Mouse (Mus musculus) intestine, embryonic 14.5 days (tissue): ENCODE measurements around the gene Sirt7. TPM values are rescaled to one million over a fixed set of nuclear protein-coding genes. Genes with fewer than 3 reads are reported as not detected.
A peak's percentile ranks its signal among the peaks of the same experiment; 100 is the strongest.
"Not testable (repeated sequence)": the region's sequence is repeated elsewhere in the genome, so short reads cannot be mapped to it uniquely, and the experiment has no call there.

Experiments
- ATAC-seq: fragments of 200-750 bp; cut with Nextera tagmentation; replicated peaks from 2 replicates; pipeline ENCODE4 v1.8.0; 2017; ENCODE audit warnings: low read depth, moderate number of reproducible peaks, moderate TSS enrichment, moderate library complexity; ENCODE audit not compliant: low FRiP score, low TSS enrichment
- DNase-seq: peaks from one replicate; pipeline ENCODE4 v3.0.0-alpha.2; 2018; ENCODE audit warnings: low spot score
- H3K27ac ChIP-seq: fragments of 300-500 bp; sonication (generic); 2 replicates; pipeline ENCODE4 v1.5.1; 2014; ENCODE audit warnings: low read depth, mild to moderate bottlenecking, control low read depth
- H3K27me3 ChIP-seq: fragments of 300-500 bp; sonication (generic); replicated peaks from 2 replicates; pipeline ENCODE4 v1.6.1; 2014; ENCODE audit warnings: low read length, control low read depth; ENCODE audit not compliant: control insufficient read depth, insufficient read depth
- H3K36me3 ChIP-seq: fragments of 300-500 bp; sonication (generic); 2 replicates; pipeline ENCODE4 v1.6.1; 2014; ENCODE audit warnings: low read length, control low read depth; ENCODE audit not compliant: control insufficient read depth, insufficient read depth
- H3K4me1 ChIP-seq: fragments of 300-500 bp; sonication (generic); replicated peaks from 2 replicates; pipeline ENCODE4 v1.6.1; 2014; ENCODE audit warnings: low read length, control low read depth, mixed read lengths; ENCODE audit not compliant: control insufficient read depth, insufficient read depth
- H3K4me2 ChIP-seq: fragments of 300-500 bp; sonication (generic); 2 replicates; pipeline ENCODE4 v1.6.1; 2014; ENCODE audit warnings: low read length
- H3K4me3 ChIP-seq: fragments of 300-500 bp; sonication (generic); 2 replicates; pipeline ENCODE4 v1.5.1; 2014; ENCODE audit warnings: low read depth, low read length, control low read depth, mixed read lengths
- H3K9ac ChIP-seq: fragments of 300-500 bp; sonication (generic); 2 replicates; pipeline ENCODE4 v1.6.1; 2014; ENCODE audit warnings: mild to moderate bottlenecking, low read length
- H3K9me3 ChIP-seq: fragments of 300-500 bp; sonication (generic); 2 replicates; pipeline ENCODE4 v1.6.1; 2016; ENCODE audit warnings: low read length, control low read depth; ENCODE audit not compliant: control insufficient read depth
- WGBS: fragments of 180-500 bp; shearing (Covaris S2); extraction: QIAGEN DNeasy Blood & Tissue Kit; methylation state at CpG from one replicate; pipeline ENCODE4 v1.1.7; 2014; 5-methylcytosine and 5-hydroxymethylcytosine counted together
- polyA plus RNA-seq: library from polyadenylated mRNA; unstranded; fragments of >200 nt; fragmentation: Nextera tagmentation; extraction: Ambion mirVana; gene quantifications from 2 replicates; pipeline ENCODE4 v1.2.1, GENCODE M21; 2014

The Sirt7 gene
- polyA plus RNA-seq, 1 experiment from 2014 or later = 35.6 TPM

GRCm38 (mm10) chr11:120597240-120598235 lies 27.5 kb downstream of the Sirt7 start:
- Histone ChIP-seq H3K36me3 (peaks cover 65% of the 10 kb centered on the region), H3K4me3 (peak overlapping the region; percentile 98), H3K4me1 (peaks cover 20% of the 10 kb centered on the region), H3K27ac (peak overlapping the region; percentile 81), H3K4me2 (peak overlapping the region; percentile 88), H3K27me3 (no peaks in the 10 kb centered on the region), H3K9me3 (no peaks in the 10 kb centered on the region), H3K9ac (peak overlapping the region; percentile 96)
- peak; percentile 72 for DNase-seq
- 5% methylated on average over 74 of the region's 99 CpGs for WGBS
- peak; percentile 38; the same call in 1 of the 2 replicates for ATAC-seq

- ATAC-seq (no peak), DNase-seq (no peak)
- Histone ChIP-seq H3K4me1 (no peaks in the 10 kb centered on the region), H3K9ac (no peak overlapping the region), H3K4me3 (no peak overlapping the region), H3K4me2 (no peak overlapping the region), H3K36me3 (peaks cover 88% of the 10 kb centered on the region), H3K27ac (no peak overlapping the region), H3K9me3 (peaks cover 4% of the 10 kb centered on the region; the same call in 1 of the 2 replicates), H3K27me3 (no peaks in the 10 kb centered on the region)
- 91% methylated on average over 6 of the region's 6 CpGs for WGBS
These were observed 36.5 kb downstream of the Sirt7 start for GRCm38 (mm10) chr11:120588531-120588930.

- DNase-seq = no peak
- no peak for ATAC-seq
- Histone ChIP-seq H3K27ac (no peak overlapping the region), H3K4me2 (no peak overlapping the region), H3K9me3 (peaks cover 4% of the 10 kb centered on the region; the same call in 1 of the 2 replicates), H3K4me1 (peaks cover 19% of the 10 kb centered on the region), H3K4me3 (no peak overlapping the region), H3K9ac (no peak overlapping the region), H3K27me3 (no peaks in the 10 kb centered on the region), H3K36me3 (peaks cover 55% of the 10 kb centered on the region)
- WGBS = 97% methylated on average over 1 of the region's 1 CpGs
These were observed 41.1 kb downstream of the Sirt7 start for GRCm38 (mm10) chr11:120583937-120584336.

- not testable (repeated sequence) for H3K27me3 ChIP-seq, H3K4me3 ChIP-seq, H3K9ac ChIP-seq, H3K4me2 ChIP-seq, ATAC-seq, DNase-seq, H3K9me3 ChIP-seq, H3K27ac ChIP-seq
- WGBS = 90% methylated on average over 2 of the region's 2 CpGs
- H3K36me3 ChIP-seq = peaks cover 57% of the 10 kb centered on the region
- peaks cover 19% of the 10 kb centered on the region for H3K4me1 ChIP-seq
These were observed 42.1 kb downstream of the Sirt7 start for GRCm38 (mm10) chr11:120582982-120583293.

GRCm38 (mm10) chr11:120582268-120582981 lies 42.6 kb downstream of the Sirt7 start:
- peak overlapping the region; percentile 91 for H3K27ac ChIP-seq
- ATAC-seq = no peak
- H3K9ac ChIP-seq = peak overlapping the region; percentile 93
- WGBS = 72% methylated on average over 8 of the region's 8 CpGs
- DNase-seq = no peak
- H3K4me1 ChIP-seq = peaks cover 19% of the 10 kb centered on the region
- H3K4me3 ChIP-seq = peak overlapping the region; percentile 89
- H3K4me2 ChIP-seq = peak overlapping the region; percentile 97
- no peaks in the 10 kb centered on the region for H3K27me3 ChIP-seq
- H3K36me3 ChIP-seq = peaks cover 57% of the 10 kb centered on the region
- peaks cover 4% of the 10 kb centered on the region; the same call in 1 of the 2 replicates for H3K9me3 ChIP-seq

- peaks cover 19% of the 10 kb centered on the region for H3K4me1 ChIP-seq
- H3K27ac ChIP-seq = peak within 1 kb of the TSS; percentile 91
- peaks cover 57% of the 10 kb centered on the region for H3K36me3 ChIP-seq
- peak within 1 kb of the TSS; percentile 93 for H3K9ac ChIP-seq
- WGBS = 4% methylated on average over 67 of the region's 75 CpGs
- H3K27me3 ChIP-seq = no peaks in the 10 kb centered on the region
- peak; percentile 42 for ATAC-seq
- peak; percentile 93 for DNase-seq
- peak within 1 kb of the TSS; percentile 97 for H3K4me2 ChIP-seq
- peak within 1 kb of the TSS; percentile 89 for H3K4me3 ChIP-seq
- peaks cover 4% of the 10 kb centered on the region; the same call in 1 of the 2 replicates for H3K9me3 ChIP-seq
These were observed 43.4 kb downstream of the Sirt7 start, which contains the start of gene Arhgdia for GRCm38 (mm10) chr11:120581490-120582267. Gene Arhgdia, minus strand, starts transcription at chr11:120581624.

GRCm38 (mm10) chr11:120580871-120581331 lies 44.1 kb downstream of the Sirt7 start:
- Histone ChIP-seq H3K4me2 (peak overlapping the region; percentile 97), H3K27ac (peak overlapping the region; percentile 91), H3K9me3 (peaks cover 4% of the 10 kb centered on the region; the same call in 1 of the 2 replicates), H3K9ac (peak overlapping the region; percentile 93), H3K36me3 (peaks cover 49% of the 10 kb centered on the region), H3K4me1 (peaks cover 19% of the 10 kb centered on the region), H3K4me3 (peak overlapping the region; percentile 89), H3K27me3 (no peaks in the 10 kb centered on the region)
- peak; percentile 74 for DNase-seq
- under 1% methylated on average over 29 of the region's 44 CpGs for WGBS
- ATAC-seq = peak; percentile 36; the same call in 1 of the 2 replicates

GRCm38 (mm10) chr11:120580190-120580589 lies 44.9 kb downstream of the Sirt7 start:
- peaks cover 42% of the 10 kb centered on the region for H3K36me3 ChIP-seq
- peaks cover 4% of the 10 kb centered on the region; the same call in 1 of the 2 replicates for H3K9me3 ChIP-seq
- peak overlapping the region; percentile 93 for H3K9ac ChIP-seq
- peaks cover 19% of the 10 kb centered on the region for H3K4me1 ChIP-seq
- WGBS = 55% methylated on average over 7 of the region's 7 CpGs
- H3K27ac ChIP-seq = peak overlapping the region; percentile 91; the same call in 1 of the 2 replicates
- H3K27me3 ChIP-seq = no peaks in the 10 kb centered on the region
- ATAC-seq (no peak), DNase-seq (peak; percentile 59)
- H3K4me2 ChIP-seq = peak overlapping the region; percentile 97
- peak overlapping the region; percentile 89 for H3K4me3 ChIP-seq
